Mouse (Mus musculus) hindlimb bud, embryonic 11.5 days (tissue): ENCODE data around the gene Foxa2.

ENCODE experiments used
- DNase-seq: peaks from one replicate; pipeline ENCODE4 v3.0.0-alpha.2; 2012; ENCODE audit warnings: low read depth, low spot score; ENCODE audit errors: extremely low spot score

Foxa2 gene

DNA sequence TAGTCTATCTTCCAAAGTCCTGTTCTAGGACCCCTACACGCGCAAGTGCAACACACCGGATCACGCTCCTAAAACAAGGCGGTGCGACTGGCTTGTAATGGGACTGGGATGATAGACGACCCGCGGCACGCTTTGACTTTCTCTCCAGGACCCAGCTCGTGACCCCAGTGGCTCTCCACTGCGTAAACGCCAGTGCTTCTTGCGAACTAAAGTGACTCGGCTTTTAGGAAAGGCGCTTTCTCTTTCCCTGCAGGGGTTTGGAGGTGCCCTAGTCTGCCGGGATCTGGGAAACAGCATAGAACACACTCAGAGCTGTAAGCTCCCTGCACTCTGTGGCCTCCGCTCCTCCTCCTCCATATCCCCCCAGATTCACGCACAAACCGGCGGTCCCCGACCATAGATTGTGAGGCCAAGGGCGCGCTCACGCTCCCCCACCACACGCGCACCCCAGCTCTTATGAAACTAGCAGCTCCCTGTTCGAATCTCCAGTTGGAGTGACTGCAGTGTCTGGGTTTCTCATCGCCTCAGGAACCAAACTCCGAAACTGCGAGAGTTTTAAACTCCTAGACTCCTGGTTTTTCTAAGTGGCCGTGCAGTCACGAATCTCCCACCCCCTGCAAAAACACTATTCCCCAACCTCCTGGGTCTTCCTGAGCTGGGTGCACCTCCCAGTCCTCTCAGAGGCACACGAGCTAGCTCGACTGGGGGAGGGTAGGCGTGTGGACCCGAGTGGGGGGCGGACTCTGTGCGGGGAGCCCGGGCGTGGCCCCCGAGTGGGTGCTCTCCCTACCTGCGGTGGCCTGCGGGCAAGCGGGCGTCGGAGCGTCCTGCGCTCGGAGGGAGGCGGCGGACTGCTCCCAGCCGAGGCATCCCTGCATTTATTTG lies 7.2 kb downstream of the Foxa2 start:
- no peak for DNase-seq

DNA sequence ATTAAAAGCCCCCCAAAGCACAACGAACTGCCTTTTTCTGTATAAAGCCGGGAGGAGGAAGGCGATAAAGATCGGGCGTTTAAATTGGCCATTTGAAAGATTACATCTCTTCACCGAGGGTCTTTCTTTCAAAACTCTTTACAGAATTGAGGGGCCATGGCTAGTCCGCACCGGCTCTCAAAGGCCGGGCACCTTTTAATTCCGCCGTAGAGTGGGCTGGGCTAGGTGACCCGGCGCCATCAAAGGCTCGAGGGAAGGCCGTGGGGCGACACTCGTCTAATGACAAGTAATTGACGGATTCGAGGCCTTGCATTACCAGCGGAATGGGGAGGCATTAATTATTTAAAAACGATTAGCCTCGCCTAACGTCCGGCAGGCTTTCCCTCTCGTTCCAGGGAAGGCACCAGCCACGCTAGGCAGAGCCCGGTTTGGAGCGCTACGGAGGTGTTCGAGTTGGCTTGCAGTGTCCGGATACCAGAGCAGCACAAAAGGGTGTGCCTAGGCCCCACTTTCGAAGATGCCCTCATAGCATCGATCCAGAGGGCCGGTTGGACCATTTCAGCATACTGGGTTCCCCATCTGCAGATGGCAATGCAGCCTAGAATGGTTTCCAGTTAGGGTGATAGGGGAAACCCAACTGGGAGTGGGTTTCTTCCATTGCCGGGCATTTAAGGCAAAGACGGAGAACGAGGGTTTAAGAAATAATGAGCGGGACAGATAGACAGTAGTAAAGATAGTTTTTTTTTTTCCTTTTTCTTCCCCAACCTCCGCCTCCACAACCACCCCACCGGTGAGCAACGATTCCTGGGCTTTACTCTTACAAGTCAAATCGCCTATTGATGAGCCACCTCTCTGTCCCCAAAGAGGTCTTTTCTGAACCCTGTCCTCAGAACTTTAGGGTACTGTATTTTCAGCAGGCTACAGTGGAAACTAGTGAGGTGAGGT lies 8.1 kb downstream of the Foxa2 start:
- DNase-seq, result no peak

DNA sequence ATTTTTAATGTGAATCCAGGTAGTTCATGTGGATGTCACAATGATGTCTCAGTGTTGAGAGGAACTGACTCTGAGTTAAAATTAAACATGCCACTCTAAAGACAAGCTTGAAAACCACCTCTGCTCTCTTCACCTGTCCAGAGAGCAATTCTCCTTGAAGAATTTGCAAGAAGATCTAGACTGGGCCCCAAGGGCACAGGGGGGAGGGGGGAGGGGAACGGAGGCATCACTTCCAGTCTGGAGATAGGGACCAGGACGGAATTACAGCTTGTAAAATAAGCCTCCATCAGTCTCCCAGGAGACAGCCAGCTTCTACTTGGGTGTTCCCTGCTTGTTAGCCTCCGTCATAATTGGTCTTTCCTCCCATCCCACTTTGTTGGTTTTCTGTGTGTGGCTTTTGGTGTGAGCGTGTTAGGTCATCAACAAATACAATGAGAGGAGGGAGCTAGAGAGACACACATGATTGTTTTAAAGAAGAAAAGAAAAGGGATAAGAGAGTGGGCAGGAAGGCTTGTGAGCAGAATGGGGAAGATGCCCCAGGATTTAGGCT lies 10.1 kb downstream of the Foxa2 start:
- no peak for DNase-seq

DNA sequence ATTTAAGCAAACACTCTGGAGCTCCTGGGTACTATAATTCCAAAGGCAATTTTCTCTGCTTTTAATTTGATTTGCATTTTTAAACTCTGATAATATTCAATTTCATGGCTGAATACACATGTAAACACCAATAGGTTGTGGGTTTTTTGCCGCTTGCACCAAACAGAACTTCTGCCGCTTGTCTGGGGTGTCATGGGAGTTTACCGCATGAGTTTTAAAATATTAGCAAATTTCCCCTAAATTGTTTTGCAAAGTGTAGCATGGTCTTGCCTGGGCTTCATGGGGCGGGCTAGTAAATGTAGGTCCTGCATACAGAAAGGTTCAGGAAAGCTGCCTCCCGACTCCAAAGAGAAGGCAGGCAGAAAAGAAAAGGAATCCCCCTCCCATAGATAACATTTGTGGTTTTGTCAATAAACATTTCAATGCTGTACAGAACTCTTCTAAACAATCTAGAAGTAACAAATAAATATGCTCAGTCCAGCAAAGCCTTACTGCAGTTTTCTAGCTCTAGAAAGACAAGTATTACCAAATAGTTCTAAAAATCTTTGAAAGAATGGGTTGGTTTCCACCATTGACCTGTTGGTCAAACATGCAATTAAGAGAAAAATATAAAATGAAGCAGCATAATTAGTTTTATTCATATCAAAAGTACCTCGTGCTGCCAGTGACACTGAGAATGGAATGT lies 15.6 kb downstream of the Foxa2 start:
- DNase-seq, result no peak

DNA sequence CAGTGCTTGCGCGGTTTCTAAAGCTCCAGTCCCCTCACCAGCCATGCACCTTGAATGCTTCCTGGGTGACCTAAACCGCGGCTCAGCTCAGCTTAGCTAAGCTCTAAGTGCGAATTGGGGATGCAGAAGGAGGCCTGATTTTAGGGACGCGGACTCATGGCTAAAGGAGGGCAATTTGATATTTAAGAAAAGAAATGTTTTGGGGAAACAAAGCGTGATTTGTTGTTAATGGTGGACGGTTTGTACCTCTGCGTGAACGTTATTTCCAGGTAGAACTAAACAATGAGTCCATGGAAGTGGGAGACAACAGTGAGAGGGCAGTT lies 16.2 kb downstream of the Foxa2 start:
- DNase-seq, result no peak

DNA sequence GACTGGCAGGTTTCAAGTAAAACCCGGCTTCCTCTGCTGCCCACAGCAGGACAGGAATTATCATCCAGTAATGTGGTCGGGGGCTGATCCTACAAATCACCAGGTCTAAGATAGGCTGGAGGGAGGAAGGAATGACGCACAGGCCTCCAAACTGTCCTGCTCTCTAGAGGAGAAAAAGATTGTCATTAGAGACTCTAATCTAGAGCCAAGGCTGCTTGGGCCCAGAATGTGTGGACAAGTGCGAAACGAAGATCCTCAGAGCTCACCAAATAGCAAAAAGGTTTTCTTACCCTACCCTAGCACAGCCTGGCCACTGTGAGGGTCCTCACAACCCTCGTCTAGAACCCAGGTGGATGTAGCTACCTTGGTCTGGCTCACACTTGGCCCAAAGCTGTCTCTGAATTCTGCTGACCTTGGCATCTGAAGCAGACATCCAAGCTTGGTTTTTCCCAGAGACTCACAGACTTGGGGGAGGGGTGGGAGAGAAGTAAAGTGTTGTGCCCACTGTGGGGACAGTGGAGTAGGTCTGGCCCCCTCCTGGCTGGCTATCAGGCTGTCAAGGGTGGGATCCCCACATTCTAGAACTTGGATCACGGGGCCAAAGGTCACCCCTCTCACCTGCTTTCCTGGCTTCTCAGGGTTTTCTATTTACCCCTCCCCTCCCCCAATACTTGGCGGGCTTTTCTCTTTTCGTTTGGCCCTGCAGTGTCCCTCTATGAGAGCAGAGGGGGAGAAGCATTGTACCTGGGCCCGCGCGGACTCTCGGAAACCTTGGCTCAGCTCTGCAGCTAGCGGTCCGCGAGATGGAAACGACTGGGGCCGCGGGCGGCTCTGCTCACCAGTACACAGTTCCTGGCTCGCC lies 16.8 kb downstream of the Foxa2 start:
- no peak for DNase-seq

DNA sequence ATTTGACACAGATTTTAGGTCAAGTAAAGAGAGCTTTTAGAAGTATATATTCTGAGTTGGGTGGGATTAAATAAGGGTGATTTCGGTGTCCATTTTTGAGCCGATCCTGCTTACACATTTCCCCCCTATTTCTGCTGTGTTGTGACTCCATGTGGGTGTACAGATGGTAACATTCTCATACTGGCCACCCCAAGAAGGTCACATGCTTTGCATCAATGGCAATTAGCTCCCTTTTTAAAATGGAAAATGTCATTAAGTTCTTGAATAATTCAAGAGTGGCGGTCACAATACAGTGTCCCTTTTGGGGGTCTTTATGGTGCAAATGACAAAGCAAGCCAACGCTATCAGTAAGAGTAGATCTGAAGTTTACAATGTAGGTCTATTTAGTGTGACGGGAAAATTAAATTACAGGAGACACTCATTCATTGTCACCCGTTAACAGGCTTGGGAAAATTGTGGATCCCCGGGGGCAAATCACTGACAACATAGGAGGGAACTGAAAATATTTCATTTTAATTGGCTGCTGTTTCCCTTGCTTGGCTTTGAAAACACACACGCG lies 17.6 kb downstream of the Foxa2 start:
- DNase-seq, result no peak

DNA sequence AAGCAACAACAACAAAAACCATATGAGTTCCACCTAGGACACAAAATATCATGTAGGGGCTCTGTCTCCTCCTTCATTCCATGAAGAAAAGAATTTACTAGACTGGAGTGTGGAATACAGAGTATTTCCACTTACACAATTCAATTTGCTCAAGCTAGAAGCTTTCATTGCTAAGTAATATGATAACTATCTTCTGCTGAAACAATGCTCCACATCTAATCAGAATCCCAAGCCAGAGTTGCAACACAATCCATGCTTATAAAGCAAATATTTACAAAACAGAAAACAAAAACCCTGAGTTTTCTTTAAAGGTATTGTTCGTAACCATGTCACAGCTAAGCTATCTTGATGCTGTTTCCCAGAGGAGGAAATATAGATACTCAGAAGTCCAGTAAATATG lies 20.4 kb downstream of the Foxa2 start:
- DNase-seq, result no peak

DNA sequence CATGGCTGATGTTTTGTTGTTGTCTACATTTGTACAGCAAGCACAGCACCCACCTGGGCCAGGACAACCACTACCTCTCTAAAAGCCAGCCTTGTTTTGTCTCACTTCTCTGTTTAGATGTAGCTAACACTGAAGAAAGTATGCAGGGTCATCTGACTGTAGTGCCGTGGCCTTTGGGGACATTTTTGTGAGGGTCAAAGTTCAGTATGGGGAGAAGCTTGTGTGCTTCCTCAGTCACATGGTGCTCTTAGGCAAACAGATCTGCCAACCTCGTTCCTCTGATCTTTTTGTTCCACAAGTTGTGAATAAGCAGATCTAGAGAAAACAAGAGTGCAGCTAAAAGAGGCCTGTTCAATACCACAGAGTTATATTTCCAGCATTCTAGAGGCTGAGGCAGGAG lies 21.3 kb downstream of the Foxa2 start:
- DNase-seq, result no peak

DNA sequence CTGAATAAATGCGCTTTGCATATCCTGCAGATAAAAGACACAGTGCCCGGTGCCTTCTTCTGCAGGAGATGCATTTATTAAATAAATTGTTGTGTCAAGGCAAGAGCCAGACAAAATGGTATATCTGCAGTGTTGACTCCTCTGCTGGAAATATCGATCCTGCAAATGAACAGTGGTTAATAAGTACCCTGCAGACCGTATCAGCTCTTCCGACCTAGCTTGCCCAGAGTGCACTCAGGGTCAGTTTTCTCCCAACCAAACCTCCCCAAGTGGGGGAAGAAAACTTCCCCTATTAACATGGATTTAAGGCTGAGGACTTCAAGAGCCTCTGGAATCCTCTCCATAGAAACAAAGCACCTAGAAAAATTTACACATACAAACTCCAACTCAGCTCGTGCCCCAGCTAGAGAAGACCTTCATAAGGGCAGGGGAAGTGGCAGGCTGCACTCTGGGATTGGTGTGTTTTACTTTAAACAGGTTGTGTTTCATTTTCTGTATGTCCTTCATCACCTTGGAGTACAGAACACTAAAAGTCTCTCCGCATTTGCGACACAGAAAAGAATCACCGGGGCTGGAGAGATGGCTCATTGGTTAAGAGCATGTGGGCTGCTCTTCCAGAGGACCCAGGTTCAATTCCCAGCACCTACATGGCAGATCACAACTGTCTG lies 22.4 kb downstream of the Foxa2 start:
- no peak for DNase-seq

DNA sequence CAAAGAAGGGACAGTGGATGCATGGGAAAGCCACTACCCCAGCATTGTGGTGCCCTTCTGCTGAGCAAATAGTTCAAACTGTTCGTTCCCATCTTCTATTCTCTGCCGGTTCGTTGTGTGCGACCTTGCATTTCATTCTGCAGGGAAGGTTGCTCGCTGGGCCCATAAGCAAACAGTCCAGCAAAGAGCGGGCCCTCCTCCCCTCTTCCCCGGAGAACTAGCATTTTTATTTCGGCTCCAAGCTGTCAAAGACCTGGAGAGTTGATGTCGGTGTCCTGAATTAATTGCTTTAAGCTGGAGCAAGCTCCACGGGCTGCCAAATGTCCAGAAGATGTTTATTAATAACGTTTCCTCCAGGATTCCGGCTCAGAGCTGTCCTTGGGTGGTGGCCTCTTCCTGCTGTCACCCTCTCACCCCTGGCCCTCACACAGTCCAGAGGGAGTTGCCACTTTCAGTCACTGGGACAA lies 23.4 kb downstream of the Foxa2 start:
- no peak for DNase-seq

DNA sequence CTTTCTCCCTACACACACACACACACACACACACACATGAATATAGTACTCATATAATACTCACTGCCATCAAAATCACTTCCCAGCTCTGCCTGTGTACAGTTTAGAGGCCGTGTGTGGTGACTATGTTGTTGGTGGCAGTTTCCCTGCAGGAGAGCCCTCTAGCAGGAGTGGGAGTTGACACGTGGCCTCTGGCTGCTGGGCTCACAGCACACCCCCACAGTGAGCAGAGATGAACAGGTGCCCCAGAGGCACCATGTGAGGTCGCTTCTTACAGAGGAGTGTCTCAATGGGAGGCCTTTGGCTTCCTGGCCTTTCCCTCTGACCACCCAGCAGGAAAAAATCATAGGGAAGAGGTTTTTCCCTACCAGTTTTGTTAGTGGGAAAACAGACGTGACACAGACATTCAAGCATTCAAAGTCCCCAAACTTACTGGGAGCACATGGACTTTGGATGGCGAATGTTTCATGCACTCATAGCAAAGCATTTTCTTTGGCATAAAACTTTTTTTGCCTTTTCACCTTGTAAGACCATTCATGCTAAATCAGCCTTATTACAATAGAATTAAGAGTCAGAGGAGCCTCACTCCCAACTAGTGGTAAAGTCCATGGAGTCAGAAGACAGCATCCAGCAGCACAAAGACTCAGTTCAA lies 24.7 kb downstream of the Foxa2 start:
- no peak for DNase-seq

DNA sequence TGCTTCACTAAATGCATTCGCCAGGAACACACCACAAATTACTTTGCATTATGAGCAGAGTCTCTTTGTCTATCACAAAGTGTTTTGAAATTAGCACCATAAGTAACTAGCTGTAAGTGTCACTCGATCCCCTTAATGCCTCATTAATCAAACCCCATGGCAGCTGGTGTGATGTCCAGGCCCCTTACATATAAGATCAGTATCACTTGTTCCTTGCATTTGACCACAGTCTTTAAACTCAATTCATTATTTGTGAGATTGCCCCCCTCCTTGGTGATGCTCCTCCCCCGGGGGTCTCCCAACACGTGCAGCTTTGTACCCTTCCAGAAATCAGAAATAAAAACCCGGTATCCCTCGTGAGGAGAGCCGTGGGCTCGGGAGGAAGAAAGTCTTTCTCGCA lies 25.8 kb downstream of the Foxa2 start:
- no peak for DNase-seq

DNA sequence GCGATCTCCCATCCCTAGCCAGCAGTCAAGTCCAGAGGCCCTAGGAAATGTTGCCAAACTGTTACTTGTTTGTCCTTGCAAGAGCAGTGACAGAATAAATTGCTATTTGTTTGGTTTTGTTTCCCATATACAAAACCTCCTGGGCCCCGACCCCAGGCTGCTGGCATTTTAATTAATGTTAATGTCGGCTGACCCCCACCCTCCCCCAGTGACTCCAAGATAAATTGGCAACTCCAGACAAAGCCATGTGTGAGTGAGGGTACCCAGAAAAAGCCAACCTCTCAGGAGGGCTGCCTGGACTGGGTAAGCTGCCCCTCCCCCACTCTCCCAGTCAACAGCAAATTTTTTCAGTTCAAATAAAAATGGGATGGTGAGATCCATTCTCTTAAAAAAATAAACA lies 26.6 kb downstream of the Foxa2 start:
- DNase-seq, result no peak

DNA sequence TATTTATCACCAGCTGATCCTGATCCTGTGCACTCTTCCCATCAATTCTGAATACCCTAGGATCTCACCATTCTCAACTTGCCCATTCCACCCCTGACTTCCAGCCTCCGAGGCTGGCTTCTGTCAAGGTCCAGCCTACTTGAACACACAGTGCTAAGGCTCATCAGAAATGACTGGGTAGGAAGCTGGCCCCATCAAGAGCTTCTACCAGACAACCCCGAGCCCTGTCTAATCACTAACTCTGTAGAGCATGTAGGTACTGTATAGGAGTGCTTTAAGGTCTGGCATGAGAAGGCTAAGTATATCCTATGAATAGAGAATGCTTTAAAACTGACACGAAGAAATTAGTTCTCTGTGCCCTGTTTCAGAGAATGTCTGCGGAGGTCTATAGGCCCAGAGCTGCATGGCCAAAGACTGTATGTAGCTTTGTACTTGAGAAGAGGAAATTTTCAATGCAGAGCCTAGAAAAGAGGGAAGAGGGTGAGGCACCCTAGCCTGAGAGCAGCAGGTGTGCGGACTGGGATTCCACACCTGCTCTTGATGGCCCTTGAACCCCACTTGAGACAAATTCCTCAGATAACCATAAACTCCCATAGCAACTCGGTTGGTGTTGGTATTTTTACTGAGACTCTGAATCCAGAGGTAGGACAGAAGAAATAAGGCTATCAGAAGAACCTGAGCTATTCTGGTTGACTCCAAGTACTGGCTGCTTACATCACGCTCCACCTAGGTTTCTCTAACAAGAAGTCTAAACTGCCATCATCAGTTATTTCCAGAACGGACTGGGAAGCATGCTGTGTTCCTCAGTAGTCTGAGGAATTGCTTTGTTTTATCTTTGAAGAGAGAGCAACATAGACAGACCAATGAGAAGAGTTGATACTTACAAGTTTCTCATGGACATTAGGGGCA lies 28.7 kb downstream of the Foxa2 start:
- DNase-seq, result no peak

DNA sequence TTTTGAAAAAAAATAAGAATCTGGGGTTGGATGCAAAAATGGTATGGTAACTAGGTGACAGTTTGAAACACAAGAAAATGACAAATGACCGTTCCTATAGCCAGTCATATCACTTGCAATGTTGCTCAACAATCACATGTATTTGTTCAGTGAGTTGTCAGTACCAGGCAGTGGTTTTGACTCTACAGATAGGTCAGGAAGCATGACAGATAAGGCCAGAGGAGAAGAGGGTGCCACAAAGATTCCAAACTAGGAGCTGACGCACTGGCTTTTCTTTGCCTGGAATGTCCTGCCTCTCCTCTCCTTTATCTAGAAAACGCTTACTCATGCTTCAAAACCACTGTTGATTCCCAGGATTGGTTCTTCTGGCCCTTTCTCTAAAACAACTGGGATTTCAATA lies 33.4 kb downstream of the Foxa2 start:
- no peak for DNase-seq

DNA sequence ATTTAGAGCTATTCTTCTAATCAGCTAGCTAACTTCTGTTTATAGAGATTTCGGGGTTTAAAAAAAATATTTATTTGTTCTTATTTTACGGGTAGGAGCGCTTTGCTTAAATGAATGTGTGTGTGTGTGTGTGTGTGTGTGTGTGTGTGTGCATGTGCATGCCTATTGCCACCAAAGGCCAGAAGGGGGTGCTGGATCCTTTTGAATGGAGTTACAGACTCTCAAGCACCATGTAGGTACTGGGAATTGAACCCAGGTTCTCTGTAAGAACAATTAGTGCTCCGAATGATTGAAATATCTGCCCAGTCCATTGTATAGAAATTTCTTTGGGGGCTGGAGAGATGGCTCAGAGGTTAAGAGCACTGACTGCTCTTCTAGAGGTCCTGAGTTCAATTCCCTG lies 37.7 kb downstream of the Foxa2 start:
- no peak for DNase-seq
